Mouse (Mus musculus): Measurements from ENCODE around the gene Col9a2.

The Col9a2 gene

DNA sequence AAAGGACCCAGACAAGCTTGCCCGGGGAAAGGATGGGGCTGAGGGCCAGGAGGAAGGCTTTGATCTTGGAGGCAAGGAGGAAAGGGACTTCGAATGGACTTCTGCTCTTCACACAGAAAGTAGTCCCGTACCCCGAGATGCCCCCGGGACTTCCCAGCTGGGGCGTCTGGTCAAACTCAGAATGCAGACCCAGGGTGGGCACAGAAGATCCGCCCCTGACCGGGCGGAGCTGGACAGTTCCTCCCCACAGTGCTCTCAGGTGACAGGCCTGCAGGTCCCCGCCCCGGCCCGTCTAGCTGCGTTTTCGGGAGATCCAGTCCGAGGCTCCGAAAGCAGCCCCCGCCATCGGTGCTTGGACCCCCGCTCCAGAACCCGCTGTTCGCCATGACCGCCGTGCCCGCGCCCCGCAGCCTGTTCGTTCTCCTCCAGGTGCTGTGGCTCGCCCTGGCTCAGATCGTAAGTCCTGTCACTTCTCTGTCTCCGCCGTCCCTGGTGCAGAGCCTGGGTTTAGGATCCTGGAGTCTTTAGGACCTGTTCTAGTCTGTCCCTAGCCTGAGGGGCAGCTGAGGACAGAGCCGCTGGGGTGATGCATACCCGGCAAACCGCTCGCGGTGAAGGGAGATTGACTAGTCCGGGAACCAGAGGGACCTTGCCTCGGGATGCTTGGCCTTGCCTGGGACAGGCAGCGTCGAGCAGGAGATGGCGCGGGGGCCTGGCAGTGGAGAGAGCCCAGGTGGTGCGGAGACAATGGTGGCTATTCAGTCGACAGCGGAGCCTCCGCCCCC lies at the start of gene Col9a2:
Col9a2 (plus strand) TSS at position 55 of the 785 bp plus-strand sequence.
- no peak for DNase-seq

DNA sequence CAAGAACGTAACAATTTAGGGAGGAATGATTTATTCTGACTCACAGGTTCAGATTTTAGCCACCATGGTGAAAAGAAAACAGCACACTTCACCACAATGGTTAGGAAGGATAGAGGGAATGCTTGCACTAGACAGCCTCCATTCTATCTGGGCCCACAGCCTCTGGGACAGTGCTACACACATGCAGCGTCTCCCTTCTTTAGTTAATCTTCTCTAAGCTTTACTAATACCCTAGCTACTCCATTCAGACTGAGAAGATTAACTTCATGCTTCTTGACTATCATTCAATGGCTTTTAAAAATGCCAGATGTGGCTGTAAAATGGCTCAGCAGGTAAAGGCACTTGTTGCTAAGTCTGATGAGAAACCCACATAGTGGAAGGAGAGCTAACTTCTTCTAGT lies 46.9 kb upstream of the Col9a2 start:
- DNase-seq: no peak

DNA sequence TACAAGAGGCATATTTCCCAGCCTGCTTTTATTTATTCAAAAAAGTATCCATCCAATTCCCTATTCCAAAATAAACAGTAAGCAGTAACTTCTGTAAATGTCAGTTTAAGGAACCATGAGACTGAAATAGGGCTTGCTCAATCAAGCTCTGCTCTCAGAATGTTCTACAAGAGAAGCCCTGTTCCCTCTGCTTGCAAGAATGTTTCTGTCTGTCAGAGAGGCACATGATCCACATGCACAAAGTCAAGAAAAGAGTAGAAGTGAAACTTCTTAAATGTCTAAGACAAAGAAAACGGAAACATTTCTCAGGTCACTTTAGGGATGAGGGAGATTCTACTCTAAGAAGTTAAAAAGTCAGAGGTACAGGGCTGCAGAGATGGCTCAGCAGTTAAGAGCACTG lies 46.2 kb upstream of the Col9a2 start:
- DNase-seq: no peak

DNA sequence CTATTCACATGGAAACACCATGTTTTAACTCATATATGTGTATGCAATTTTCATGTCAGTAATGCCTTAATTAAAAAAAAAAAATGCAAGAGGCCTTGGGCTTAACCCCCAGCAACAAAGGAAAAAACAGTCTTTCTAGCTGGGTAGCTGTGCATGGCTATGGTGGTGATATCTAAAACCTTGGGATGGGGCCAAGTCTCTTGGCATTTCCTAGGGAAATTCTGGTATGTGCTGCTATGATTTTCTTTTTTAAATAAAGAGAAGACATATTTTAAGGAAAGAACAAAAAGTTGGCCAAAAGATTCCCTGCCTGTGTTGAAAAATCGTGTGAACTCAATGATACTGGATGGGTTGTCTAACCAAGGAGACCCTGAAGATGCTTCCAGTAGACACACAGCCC lies 43.3 kb upstream of the Col9a2 start:
- DNase-seq: no peak

DNA sequence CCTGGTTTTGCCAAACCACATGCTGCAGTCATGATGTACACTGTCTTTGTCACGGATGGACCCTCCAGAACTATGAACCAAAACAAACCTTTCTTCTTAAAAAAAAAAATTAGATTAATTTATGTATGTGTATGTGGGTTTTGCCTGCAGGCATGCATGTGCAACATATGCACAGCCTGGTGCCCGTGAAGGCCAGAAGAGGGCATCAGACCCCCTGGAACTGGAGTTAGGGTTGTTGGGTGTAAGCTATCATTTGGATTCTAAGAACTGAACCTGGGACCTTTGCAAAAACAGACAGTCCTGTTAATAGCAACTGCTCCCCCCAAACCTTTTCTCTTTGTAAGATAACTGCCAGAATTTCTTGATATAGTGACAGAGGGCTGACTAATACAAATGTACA lies 38.1 kb upstream of the Col9a2 start:
- no peak for DNase-seq

DNA sequence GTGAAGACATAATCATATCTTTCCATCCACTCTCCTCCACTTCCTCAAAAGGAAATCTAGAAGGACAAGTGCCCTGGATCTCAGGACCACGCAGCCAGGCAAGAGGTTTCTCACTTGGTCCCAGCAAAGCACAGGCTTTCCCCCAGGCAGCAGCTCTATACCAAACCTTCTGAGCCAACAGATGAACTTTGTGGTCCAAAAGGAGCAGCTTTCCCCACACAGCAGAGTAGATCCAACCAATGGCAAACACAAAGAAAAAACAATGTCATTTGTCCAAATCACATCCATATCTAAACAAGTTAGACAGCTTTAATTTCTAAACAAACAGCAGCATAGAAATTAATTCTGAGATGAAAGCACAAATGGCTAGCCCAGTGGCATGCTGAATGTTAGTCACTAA lies 37.5 kb upstream of the Col9a2 start:
- no peak for DNase-seq

DNA sequence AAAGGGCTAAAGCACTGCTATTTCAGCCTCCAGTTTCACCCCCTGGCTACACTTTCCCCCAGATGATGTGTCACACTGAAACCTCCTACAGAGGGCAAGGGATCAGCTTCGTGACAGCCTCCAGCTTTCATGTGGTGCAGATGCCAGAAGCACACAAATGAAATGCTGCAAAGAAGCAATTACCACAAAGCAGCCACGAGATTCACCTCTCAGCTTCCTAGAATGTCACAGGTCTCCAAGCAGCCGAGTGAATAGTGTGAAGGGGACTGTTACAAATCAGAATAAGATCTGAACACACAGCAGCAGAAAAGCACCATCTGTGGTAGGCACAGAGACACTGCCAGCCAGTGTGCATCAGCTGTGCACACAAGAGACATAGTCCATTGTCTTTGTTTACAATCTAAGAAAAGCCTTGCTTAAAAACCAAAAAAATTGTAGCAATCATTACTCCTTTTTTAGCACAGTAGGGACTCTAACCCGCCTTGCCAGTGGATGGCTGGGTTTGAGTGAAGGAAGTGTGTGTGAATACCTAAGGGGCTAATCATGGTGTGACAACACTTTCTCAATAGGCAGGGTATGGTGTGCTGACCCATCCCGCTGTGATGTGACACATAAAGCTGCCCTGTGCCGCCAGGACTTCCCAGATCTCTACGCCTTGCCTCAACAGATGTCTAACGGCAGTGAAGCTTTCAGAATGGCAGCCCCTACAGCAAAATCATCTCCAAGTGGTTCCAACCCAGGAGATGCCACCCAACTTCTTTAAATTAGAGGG lies 36.6 kb upstream of the Col9a2 start:
- no peak for DNase-seq

DNA sequence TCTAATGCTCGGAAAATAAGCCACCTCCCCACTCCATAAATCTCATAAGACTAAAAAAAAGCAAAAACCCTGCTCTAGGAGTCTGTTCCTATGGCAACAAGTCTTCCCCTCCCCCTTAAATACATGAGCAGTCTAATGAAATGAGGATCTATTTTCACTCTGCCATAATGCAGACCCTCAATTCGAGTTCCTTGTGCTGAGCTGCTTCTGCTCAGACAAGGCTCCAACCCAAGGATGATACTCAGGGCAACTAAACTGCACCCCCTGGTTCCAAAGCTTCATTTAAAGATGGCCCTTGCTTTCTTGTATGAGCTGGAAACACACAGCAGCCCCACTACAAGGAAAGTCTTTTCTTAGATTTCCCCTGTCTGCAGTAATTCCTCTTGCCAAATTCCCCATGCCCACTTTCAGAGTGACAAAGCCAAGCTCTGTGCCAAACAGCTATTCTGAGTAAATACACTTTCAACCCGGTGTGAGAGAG lies 35.5 kb upstream of the Col9a2 start:
- no peak for DNase-seq

DNA sequence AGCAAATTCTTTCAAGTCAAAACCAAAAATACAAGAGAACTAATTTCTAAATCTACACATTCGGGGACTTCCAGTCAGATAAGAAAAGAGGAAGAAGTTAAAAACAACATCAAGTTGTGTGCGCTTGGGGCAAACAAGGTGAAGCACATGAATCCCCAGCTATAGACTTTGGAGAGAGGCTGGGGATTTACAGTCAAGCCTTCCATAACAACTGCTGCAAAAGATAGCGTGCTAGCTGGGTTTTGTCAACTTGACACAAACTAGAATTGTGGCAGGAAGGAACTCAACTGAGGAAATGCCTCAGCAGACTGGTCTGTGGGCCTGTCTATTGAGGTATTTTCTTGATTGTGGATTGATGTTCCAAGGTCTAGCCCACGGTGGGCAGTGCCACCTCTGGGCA lies 34.5 kb upstream of the Col9a2 start:
- no peak for DNase-seq

DNA sequence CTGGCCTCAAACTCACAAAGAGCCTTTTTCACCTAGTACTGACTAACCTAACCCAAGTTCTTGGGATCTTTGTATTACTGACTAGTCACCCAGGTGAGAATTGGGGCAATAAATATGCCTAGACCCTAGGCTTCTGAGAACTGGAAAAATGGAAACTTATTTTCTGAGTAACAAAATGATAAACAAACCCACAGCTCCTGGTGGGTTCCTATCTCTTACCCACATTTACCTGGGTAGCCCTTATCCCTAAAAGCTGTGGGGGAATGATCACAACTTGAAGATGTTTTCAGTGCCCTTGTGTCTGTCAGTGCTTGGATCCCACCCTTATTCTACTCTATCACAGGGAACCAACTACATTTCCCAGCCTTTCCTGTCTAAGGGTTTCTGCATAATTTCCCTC lies 32.2 kb upstream of the Col9a2 start:
- DNase-seq: no peak

DNA sequence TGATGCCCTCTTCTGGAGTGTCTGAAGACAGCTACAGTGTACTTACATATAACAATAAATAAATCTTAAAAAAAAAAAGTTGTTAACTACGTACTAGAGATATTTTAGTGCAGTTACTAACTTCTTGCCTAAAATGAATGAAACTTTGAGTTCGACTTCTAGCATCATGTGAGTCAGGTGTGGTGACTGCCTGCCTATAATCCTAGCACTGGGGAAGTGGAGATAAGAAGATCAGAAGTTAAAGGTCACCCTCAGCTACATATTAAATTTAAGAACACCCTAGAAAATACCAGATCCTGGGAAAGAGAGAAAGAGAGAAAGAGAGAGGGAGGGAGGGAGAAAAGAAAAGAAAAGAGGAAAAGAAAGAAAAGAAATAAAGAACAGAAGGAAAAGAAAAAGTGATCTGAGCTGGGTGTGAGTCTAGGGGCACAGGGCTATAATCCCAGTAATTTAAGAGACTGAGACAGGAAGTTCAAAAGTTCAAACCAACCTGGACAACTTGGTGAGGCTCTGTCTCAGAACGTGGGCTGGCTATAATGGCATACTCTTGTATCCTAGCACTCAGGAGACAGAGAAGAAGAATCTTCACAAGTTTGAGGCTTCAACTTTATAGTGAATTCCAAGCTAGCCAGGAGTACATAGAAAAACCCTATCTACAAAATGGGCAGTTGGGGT lies 31.0 kb upstream of the Col9a2 start:
- DNase-seq: no peak

DNA sequence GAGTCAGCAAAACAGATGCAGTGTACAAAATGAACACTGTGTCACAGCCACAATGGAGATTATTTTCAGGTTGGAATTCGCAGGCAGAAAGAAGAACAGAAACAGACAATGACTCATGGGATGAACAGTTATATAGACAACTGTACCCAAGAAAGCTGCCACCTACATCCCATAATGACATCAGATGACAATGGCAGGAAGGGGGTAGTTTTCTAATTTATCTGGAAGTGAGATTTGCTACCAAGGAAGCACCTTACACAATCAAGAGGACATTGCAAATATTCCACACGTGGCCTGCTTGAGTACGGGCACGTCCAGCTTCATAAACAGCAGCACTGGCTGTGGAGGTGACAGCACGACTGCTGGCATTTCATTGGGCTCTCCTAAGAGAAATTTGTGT lies 30.0 kb upstream of the Col9a2 start:
- DNase-seq: no peak

DNA sequence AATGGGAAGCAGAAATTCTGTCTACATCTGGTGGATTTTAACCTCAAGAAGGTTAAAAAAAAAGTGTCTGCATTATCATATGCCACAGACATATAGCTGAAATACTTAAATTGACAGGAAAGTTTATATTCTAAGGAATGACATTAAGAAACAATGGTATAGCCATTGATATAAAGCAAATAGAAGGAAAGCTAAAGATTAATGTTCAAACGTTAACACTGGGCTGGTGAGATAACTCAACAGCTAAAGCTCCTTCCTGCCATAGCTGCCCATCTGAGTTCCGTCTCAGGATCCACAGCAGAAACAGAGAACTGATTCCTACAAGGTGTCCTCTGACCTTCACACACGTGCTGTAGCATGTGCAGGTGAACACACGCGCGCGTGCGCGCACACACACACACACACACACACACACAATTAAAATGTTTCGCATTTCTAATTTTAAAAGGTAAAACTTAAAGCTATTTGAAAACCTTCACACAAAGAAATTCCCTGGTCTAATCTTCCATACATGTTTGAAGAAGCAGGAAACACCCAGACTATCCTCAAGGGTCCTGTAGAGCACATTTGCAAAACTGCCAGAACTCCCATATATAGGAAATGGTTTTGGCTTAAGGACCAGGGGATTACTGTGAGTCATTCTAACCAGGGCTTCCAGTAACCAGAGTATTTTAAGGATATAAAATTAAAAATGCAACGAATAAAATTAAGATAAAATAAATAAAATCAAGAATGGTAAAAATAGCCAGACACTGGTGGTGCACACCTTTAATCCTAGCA lies 28.2 kb upstream of the Col9a2 start:
- DNase-seq: no peak

DNA sequence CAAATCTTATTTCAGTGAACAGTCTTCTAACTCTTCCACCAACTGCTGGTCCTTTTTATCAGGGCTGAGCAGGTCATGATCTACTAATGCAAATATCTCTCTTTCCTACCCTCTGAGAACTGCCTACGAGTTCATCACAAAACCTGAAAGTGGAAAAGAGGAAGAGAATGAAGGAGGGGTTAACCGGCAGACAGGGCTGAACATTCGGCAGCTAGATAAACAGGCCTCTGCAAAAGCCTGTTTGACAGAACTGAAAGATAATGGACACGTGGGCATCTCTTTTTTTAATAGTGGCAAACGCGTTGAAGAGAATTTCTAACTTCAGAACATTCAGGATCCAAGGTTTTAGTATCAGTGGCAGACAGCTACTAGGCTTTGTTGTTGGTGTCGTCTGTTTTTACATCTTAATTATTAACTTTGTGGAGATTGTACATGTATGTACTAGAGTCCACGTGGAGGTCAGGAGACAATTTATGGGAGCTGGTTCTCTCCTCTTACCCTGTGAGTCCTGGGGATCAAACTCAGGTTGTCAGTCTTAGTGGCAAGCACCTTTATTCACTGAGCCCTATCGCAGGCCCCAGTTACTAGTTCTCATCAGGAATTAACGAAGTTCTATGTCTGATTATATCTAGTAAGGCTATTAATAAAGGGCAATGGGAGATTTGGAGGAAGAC lies 24.5 kb upstream of the Col9a2 start:
- DNase-seq: no peak

DNA sequence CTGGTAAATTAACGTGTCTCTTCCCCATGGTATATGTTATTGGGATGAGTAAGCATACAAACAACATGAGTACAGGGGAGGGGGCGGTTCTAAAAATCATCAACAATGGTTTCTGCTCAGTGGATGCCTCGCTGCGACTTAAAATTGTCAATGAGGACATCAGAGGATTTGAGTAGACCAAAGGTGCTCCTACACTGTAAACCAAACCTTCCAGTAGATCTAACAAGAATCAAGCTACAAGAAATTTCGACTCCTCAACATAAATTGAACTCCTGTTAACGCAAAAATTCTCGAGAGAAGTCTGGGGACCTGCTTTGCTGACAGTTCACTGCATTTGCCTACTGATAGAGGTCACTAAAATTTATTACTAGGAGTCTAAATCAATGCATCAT lies 23.9 kb upstream of the Col9a2 start:
- no peak for DNase-seq

DNA sequence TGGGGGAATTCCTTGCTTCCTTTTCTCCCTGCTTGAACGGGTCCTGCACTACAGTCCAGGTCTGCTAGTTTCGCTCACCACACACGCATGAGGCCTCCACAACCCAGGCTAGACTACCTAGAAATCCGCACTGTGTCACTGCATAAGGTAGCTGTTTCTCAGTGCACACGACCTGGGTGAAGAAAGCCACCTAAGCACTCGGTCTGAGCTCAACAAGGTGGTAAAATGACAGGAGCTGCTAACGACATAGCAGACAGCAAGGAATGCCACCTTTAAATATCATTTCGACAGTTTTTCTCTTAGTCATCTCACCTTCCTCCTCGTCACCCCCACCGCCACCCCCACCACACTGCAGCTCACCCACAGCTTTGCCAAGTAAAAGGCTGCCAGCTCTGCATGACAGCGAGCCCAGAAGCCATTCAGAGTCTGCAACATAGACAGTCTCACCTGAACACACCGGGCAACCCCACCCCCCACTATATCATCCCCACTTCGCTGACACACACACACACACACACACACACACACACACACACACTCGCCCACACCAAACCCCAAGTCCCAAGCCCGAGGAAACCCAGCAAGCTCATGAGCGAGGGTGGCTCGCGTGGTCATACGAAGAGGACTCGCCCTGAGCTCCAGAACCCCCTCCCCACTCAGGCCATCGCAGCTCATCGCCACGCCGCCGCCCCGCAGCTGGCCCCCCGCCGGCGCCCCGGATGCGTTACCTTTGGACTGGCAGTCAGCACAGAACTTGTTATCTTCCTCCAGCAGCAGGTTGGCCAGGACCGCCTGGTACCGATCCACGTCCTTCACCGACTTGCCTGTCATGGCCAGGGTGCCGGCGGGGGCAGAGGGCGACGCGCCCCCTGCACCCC lies 22.9 kb upstream of the Col9a2 start:
- no peak for DNase-seq

DNA sequence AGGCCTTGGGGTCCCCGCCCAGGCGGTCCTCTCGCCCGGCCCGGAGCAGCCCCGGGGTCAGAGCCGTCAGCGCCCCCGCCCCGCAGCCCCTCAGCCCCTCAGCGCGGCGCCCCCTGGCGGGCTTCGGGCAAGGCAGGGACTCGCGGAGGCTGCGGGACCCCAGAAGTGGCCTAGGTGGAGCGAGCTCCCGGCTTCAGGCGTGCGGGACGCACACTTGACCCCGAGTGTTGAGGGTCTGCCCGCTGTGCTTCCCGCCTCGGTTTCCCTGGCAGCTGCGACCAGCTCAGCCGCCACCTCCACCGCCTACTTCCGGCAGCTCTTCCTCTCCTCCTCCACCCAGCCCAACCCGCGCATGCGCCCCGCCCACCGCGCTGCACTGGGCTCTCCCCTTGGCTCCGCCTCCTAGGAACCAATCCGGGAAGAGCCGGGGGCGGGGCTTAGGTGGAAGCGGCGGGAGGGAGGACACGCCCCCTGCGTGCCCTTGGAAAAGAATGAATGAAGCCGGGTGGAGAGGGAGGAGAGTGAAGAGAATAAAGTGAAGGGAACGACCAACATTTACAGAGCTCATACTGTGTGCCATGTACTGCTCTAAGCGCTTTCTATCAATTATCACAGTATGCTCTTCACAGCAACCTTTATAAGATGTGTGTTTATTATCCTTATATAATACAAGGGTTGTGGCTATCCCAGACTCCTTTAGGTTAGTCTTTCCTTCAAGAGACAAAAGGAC lies 22.1 kb upstream of the Col9a2 start, which contains the start of gene Smap2:
Smap2 (minus strand) TSS at position 320 of the 730 bp plus-strand sequence.
- DNase-seq: peak; percentile 97

DNA sequence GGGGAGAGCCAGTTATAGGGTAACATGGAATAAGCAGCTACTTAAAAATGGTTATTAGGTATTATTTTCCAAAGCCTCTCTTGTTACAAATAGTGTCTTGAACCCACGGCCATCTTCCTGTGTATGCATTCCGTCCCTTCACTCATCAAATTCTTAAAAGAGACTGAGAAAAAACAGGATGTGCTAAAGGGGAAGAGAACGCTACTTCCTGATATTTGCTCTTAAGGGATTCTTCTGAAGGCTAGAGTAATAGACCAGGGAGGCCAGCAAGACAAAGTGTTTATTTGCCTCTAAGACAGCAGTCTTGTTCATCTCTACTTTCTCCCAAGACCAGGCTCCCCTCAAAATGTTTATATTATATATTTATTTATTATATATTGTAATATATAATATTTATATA lies 20.9 kb upstream of the Col9a2 start:
- DNase-seq: no peak

DNA sequence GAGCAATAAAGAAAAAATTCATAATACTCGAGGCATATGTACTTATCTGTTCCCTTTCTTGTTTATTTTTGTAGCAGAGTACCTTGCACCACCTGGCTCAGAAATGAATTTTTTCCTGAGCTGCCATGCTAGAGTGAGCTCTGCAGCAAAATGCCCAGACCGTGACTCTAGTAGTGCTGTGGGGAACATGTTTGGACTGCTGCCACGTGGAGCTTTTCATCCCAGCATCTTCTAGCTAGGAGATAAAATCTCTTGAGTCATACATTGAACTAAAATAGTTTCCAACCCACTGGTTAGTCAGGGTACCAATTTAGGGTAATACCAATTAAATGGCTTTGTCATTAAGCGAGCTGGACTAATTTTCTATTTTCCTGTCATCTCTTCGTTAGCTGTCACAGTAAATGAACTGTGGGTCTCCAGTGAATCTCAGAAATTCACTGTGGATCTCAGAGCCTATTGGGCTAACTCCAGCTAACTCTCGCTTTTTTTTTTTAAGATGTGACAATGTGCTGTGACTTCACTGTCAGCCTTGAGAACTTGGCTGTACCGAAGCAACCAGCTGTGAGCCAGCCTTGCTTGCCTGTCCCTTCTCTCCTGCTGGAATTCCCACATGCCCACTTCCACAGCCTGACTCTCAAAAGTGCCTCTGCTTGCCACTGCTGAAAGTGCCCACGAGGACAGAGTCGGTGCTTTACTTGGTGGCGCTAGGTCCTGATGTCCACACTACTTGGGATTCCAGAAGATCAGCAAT lies 19.0 kb upstream of the Col9a2 start:
- DNase-seq: peak; percentile 25

DNA sequence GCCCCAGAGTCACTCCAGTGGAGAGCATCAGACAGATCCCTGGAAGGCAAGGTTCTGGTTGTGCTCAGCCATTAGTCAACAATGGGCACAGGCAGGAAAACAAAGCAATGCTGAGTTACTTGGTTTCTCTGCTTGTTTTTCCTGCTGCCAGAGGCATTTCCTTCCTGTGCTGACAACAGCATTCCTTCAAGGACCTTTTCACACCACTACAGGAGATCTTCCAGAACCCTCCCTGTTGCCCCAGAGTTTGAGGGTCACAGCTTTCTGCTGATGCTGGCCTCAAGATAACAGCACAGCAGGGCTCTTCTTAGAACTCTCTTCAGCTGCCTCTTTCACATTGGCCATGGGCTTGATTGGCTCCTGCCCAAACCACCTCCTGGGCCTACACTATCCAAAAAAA lies 17.3 kb upstream of the Col9a2 start:
- DNase-seq: peak; percentile 74
